Mouse (Mus musculus): ENCODE data around the gene Arhgef19. TPM values are rescaled to one million over a fixed set of nuclear protein-coding genes. Genes with fewer than 3 reads are reported as not detected.
A peak's percentile ranks its signal among the peaks of the same experiment; 100 is the strongest.

Gene Arhgef19
- polyA plus RNA-seq, 1 experiment from 2014 or later, result 6.6 TPM

DNA sequence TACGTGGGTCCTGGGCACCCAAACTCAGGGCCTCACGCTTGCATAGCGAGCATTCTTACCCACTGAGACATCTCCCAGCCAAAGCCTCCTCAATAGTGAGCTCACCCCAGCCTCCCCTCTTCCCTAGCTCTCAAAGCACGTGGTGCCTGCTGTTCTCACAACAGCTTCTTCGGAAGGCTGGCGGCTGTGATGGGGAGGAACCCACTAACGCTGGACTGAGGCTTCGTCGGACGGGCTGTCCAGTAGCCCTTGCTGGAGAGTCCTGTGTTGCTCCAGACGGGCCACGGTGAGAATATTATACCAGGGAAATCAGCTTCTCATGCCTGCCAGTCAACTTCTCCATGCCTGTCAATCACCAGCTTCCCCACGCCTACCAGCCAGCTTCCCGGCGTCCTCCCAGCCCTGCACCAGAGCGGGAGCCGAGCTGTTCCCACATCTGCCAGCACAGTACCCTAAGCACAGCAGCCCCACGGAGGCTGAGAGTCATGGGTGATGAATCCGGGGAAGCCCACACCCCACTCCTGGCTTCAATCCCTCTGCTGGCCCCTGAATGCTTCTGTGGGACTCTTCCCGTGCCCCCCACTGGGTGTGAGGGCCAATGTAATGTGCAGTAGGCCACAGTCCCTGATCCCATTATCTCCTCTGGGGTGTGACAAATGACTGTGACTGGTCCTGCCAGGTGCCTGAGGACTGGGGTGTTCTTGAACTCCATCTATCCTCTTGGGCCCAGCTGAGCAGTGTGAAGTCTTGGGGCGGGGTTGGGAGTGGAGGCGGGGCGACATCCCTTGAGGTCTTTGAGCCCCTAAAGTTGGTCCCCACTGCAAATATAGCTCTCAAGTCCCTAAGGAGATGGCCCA lies 35.4 kb downstream of the Arhgef19 start:
- no peaks in the 10 kb centered on the region for H3K9me3 ChIP-seq (ENCODE audit: control insufficient read depth, low read length)
- TF ChIP-seq CTCF (IDR thresholded peaks at IDR 0.05; ENCODE audit: low read depth), result no peak
- H3K9ac ChIP-seq (ENCODE audit: low read length), result 0 out of 2 replicates have a peak overlapping the region, but pooled peaks have one; percentile 1
- no peaks in the 10 kb centered on the region for H3K27me3 ChIP-seq (ENCODE audit: control insufficient read depth, insufficient read depth, low read length)
- no peaks in the 10 kb centered on the region for H3K36me3 ChIP-seq (ENCODE audit: control insufficient read depth, insufficient read depth, low read length)
- no peak for ATAC-seq (ENCODE audit: low FRiP score, low TSS enrichment)
- H3K4me2 ChIP-seq (replicated peaks; ENCODE audit: low read depth), result no peak overlapping the region
- no peak for DNase-seq (ENCODE audit: low spot score)
- H3K27ac ChIP-seq (replicated peaks), result peak overlapping the region; percentile 78
- 42% methylated on average over 23 of the region's 23 CpGs for WGBS
- H3K4me3 ChIP-seq (ENCODE audit: low read depth, low read length), result no peak overlapping the region
- peaks cover 8% of the 10 kb centered on the region for H3K4me1 ChIP-seq (replicated peaks; ENCODE audit: control insufficient read depth, insufficient read depth)

DNA sequence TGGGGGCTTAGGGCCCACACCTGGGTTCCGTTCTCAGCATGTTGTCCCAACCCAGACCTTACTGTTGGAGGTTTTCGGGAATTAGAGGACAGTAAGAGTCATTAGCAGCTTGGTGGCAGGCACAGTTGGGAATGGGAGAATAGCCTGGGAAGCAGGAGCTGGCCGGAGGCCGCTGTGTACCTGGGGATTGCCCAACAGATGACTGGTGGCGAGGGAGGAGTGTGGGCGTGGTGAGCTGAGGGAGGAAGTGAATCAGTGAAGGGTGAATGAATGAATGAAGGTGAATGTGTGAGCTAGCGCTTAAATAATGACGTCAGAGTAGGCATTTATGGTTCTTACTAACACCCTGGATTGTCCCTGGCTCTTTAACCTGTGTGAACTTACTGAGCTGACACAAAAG lies 37.9 kb downstream of the Arhgef19 start:
- Histone ChIP-seq H3K4me1 (replicated peaks; ENCODE audit: control insufficient read depth, insufficient read depth) (peaks cover 8% of the 10 kb centered on the region), H3K27me3 (ENCODE audit: control insufficient read depth, insufficient read depth, low read length) (no peaks in the 10 kb centered on the region), H3K27ac (replicated peaks) (peak overlapping the region; percentile 88), H3K4me2 (replicated peaks; ENCODE audit: low read depth) (no peak overlapping the region), H3K9me3 (ENCODE audit: control insufficient read depth, low read length) (no peaks in the 10 kb centered on the region), H3K9ac (ENCODE audit: low read length) (no peak overlapping the region), H3K4me3 (ENCODE audit: low read depth, low read length) (no peak overlapping the region), H3K36me3 (ENCODE audit: control insufficient read depth, insufficient read depth, low read length) (no peaks in the 10 kb centered on the region)
- DNase-seq (ENCODE audit: low spot score) (peak; percentile 74), ATAC-seq (ENCODE audit: low FRiP score, low TSS enrichment) (peak; percentile 1; the same call in 1 of the 2 replicates)
- TF ChIP-seq CTCF (IDR thresholded peaks at IDR 0.05; ENCODE audit: low read depth), result no peak
- no peak for TF ChIP-seq EP300 (optimal IDR thresholded peaks at IDR 0.05)
- WGBS, result 72% methylated on average over 8 of the region's 8 CpGs

DNA sequence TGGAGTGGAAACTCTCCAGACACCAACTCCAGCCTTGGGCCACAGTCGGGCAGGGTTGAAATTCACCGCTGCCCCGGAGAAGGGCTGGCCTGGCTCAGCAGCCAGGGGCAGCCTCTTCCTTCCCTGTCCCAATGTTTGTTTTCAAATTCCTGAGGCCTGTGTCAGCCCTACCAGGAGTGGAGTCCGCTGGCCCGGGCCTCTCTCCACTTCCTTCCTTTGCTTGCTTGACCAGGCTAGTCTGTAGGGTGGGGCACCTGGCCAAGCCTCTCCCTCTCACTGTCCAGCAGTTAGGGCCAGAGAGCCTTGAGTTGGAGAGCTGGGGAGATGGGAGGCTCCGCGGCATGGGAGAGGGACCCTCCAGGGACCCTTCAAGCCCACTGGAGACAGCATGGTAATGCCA lies 38.9 kb downstream of the Arhgef19 start:
- no peak overlapping the region; the same call in 1 of the 2 replicates for H3K9ac ChIP-seq (ENCODE audit: low read length)
- peak overlapping the region; percentile 28 for H3K4me2 ChIP-seq (replicated peaks; ENCODE audit: low read depth)
- H3K9me3 ChIP-seq (ENCODE audit: control insufficient read depth, low read length), result no peaks in the 10 kb centered on the region
- H3K4me1 ChIP-seq (replicated peaks; ENCODE audit: control insufficient read depth, insufficient read depth), result peaks cover 8% of the 10 kb centered on the region
- DNase-seq (ENCODE audit: low spot score), result peak; percentile 88
- no peaks in the 10 kb centered on the region for H3K27me3 ChIP-seq (ENCODE audit: control insufficient read depth, insufficient read depth, low read length)
- 10% methylated on average over 7 of the region's 7 CpGs for WGBS
- peak; percentile 59 for TF ChIP-seq CTCF (IDR thresholded peaks at IDR 0.05; ENCODE audit: low read depth)
- no peak for TF ChIP-seq EP300 (optimal IDR thresholded peaks at IDR 0.05)
- no peak overlapping the region for H3K4me3 ChIP-seq (ENCODE audit: low read depth, low read length)
- H3K27ac ChIP-seq (replicated peaks), result peak overlapping the region; percentile 88
- H3K36me3 ChIP-seq (ENCODE audit: control insufficient read depth, insufficient read depth, low read length), result no peaks in the 10 kb centered on the region
- peak; percentile 86 for ATAC-seq (ENCODE audit: low FRiP score, low TSS enrichment)

DNA sequence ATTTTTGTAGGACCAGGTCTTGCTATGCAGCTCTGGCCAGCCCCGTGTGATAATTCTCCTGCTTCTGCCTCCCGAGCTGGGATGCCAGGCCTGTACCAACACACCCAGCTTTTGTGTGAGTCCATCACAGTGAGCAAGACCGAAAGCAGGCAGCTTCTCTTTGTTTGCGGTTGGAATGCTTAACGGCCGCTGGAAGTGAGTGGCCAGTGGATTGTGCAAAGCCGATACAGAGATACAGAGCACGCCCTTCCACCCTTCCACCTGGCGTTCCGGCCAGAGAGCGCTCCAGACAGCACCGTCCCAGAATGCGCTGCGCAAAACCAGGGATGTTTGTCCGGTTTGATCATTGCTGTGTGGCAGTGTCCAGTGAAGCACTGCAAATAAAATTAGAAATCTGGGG lies 40.0 kb downstream of the Arhgef19 start:
- 42% methylated on average over 15 of the region's 15 CpGs for WGBS
- Histone ChIP-seq H3K4me1 (replicated peaks; ENCODE audit: control insufficient read depth, insufficient read depth) (peaks cover 8% of the 10 kb centered on the region), H3K27ac (replicated peaks) (peak overlapping the region; percentile 88), H3K27me3 (ENCODE audit: control insufficient read depth, insufficient read depth, low read length) (no peaks in the 10 kb centered on the region), H3K4me3 (ENCODE audit: low read depth, low read length) (no peak overlapping the region), H3K9me3 (ENCODE audit: control insufficient read depth, low read length) (no peaks in the 10 kb centered on the region), H3K36me3 (ENCODE audit: control insufficient read depth, insufficient read depth, low read length) (no peaks in the 10 kb centered on the region), H3K9ac (ENCODE audit: low read length) (no peak overlapping the region), H3K4me2 (replicated peaks; ENCODE audit: low read depth) (no peak overlapping the region)
- peak; percentile 9; the same call in 1 of the 2 replicates for ATAC-seq (ENCODE audit: low FRiP score, low TSS enrichment)
- TF ChIP-seq CTCF (IDR thresholded peaks at IDR 0.05; ENCODE audit: low read depth) (no peak), EP300 (optimal IDR thresholded peaks at IDR 0.05) (no peak)
- DNase-seq (ENCODE audit: low spot score), result peak; percentile 65

DNA sequence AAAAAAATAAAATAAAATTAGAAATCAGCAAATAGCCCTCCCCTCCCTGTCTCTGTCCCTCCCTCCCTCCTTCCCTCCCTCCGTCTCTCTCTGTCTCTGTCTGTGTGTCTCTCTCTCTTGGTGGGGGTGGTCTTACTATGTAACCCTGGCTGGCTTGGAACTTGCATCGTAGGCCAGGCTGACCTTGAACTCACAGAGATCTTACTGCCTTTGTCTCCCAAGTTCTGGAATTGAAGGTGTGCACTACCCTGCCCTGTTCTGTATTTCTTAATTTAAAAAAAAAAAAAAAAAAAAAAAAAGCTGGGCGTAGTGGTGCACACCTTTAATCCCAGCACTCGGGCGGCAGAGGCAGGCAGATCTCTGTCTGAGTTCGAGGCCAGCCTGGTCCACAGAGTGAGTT lies 40.5 kb downstream of the Arhgef19 start:
- Histone ChIP-seq H3K27me3 (ENCODE audit: control insufficient read depth, insufficient read depth, low read length) (no peaks in the 10 kb centered on the region), H3K4me3 (ENCODE audit: low read depth, low read length) (no peak overlapping the region), H3K9me3 (ENCODE audit: control insufficient read depth, low read length) (no peaks in the 10 kb centered on the region), H3K27ac (replicated peaks) (no peak overlapping the region), H3K36me3 (ENCODE audit: control insufficient read depth, insufficient read depth, low read length) (no peaks in the 10 kb centered on the region), H3K4me1 (replicated peaks; ENCODE audit: control insufficient read depth, insufficient read depth) (peaks cover 8% of the 10 kb centered on the region), H3K9ac (ENCODE audit: low read length) (no peak overlapping the region), H3K4me2 (replicated peaks; ENCODE audit: low read depth) (no peak overlapping the region)
- TF ChIP-seq CTCF (IDR thresholded peaks at IDR 0.05; ENCODE audit: low read depth) (no peak), EP300 (optimal IDR thresholded peaks at IDR 0.05) (no peak)
- ATAC-seq (ENCODE audit: low FRiP score, low TSS enrichment) (no peak), DNase-seq (ENCODE audit: low spot score) (no peak)
- 88% methylated on average over 6 of the region's 6 CpGs for WGBS

DNA sequence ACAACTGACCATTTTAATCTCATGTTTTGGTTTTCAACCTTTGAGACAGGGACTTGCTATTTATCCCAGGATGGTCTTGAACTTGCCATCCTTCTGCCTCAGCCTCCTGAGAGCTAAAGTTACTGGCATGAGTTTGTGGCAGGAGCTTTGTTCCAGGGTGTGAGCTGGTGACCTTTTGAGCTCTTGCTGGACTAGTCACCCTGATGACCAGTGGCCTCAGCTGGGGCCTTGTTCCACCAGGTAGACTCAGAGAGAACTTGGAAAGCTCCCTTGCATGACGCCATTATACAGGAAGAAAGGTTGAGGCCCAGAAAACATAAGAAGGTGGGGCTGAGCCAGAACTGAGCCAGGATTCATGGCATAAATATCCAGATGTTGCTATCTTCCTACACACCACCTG lies 41.2 kb downstream of the Arhgef19 start:
- Histone ChIP-seq H3K36me3 (ENCODE audit: control insufficient read depth, insufficient read depth, low read length) (no peaks in the 10 kb centered on the region), H3K4me1 (replicated peaks; ENCODE audit: control insufficient read depth, insufficient read depth) (peaks cover 8% of the 10 kb centered on the region), H3K27ac (replicated peaks) (no peak overlapping the region), H3K4me2 (replicated peaks; ENCODE audit: low read depth) (no peak overlapping the region), H3K4me3 (ENCODE audit: low read depth, low read length) (no peak overlapping the region), H3K27me3 (ENCODE audit: control insufficient read depth, insufficient read depth, low read length) (no peaks in the 10 kb centered on the region), H3K9me3 (ENCODE audit: control insufficient read depth, low read length) (no peaks in the 10 kb centered on the region), H3K9ac (ENCODE audit: low read length) (no peak overlapping the region)
- TF ChIP-seq EP300 (optimal IDR thresholded peaks at IDR 0.05), result no peak
- no peak for TF ChIP-seq CTCF (IDR thresholded peaks at IDR 0.05; ENCODE audit: low read depth)
- DNase-seq (ENCODE audit: low spot score) (no peak), ATAC-seq (ENCODE audit: low FRiP score, low TSS enrichment) (no peak)
- WGBS, result 94% methylated on average over 1 of the region's 1 CpGs
